Mouse (Mus musculus) C2C12 (cell line): ENCODE data around the gene Nobox. TPM values are rescaled to one million over a fixed set of nuclear protein-coding genes. Genes with fewer than 3 reads are reported as not detected.

Experiments used
- H3K27me3 ChIP-seq: one replicate; pipeline ENCODE4 v1.6.1; 2011; ENCODE audit not compliant: control insufficient read depth, insufficient read depth, insufficient read length
- H3K36me3 ChIP-seq: one replicate; pipeline ENCODE4 v1.6.1; 2011; ENCODE audit not compliant: control insufficient read depth, insufficient read depth
- H3K4me3 ChIP-seq: one replicate; pipeline ENCODE4 v1.5.1; 2011; ENCODE audit warnings: mild to moderate bottlenecking, control low read depth; ENCODE audit not compliant: poor library complexity, insufficient read depth, severe bottlenecking
- H3K79me2 ChIP-seq: one replicate; pipeline ENCODE4 v1.6.1; 2011; ENCODE audit not compliant: control insufficient read depth, insufficient read depth
- H3K79me3 ChIP-seq: one replicate; pipeline ENCODE4 v1.6.1; 2011; ENCODE audit warnings: low read depth, control low read depth
- H3ac ChIP-seq: one replicate; pipeline ENCODE3; 2011; ENCODE audit warnings: low read depth; ENCODE audit not compliant: control insufficient read depth, insufficient read length
- CEBPB ChIP-seq: IDR thresholded peaks from one replicate; pipeline ENCODE4 v1.6.1; 2011; ENCODE audit warnings: low read depth, mild to moderate bottlenecking, control low read depth, moderate library complexity
- CTCF ChIP-seq: IDR thresholded peaks from one replicate; pipeline ENCODE4 v1.5.1; 2011; ENCODE audit not compliant: control insufficient read depth, insufficient read depth, insufficient read length
- FOSL1 ChIP-seq: IDR thresholded peaks from one replicate; pipeline ENCODE4 v1.8.0; 2011; ENCODE audit warnings: mild to moderate bottlenecking, low read length; ENCODE audit not compliant: poor library complexity, insufficient read depth, severe bottlenecking
- MAX ChIP-seq: IDR thresholded peaks from one replicate; pipeline ENCODE4 v1.6.1; 2011; ENCODE audit warnings: mild to moderate bottlenecking, control low read depth
- MYOD1 ChIP-seq: IDR thresholded peaks from one replicate; pipeline ENCODE4 v1.6.1; 2011; ENCODE audit warnings: low read depth; ENCODE audit not compliant: control insufficient read depth, insufficient read length
- MYOG ChIP-seq: IDR thresholded peaks from one replicate; pipeline ENCODE4 v1.6.1; 2011; ENCODE audit not compliant: control insufficient read depth, insufficient read length; ENCODE audit errors: extremely low read depth
- USF1 ChIP-seq: IDR thresholded peaks from one replicate; pipeline ENCODE4 v1.6.1; 2011; ENCODE audit warnings: low read depth, mild to moderate bottlenecking, control low read depth, moderate library complexity
- polyA plus RNA-seq: library from polyadenylated mRNA; unstranded; fragments of >200 nt; fragmentation: generic; extraction: Trizol; gene quantifications from one replicate; pipeline ENCODE4 v1.2.1, GENCODE M21; 2012; ENCODE audit warnings: missing spikeins

The Nobox gene
- polyA plus RNA-seq, 1 experiment, result not detected

DNA sequence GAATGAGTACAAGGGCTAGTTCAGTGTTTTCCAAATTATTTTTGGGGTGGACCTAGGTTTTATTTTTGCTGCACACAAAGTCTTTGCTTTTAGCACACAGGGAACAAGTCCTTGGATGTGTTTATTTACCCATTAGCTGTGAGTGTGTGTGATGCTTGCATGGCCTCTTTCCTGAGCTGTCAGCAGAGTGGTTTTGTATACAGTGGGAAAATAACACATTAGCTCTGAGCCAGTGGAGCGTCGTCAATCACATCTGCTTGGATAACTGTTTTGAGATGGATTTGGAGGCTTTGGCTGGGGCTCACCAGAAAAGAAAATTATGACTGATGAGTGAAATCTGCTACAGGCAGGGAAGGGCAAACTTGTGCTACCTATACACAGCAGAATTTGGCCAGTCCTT is 33.0 kb upstream of the Nobox start:
- no peak for TF ChIP-seq MYOD1
- TF ChIP-seq USF1, result no peak
- TF ChIP-seq MAX, result no peak
- no peak for TF ChIP-seq MYOG
- TF ChIP-seq CTCF, result no peak
- no peak for TF ChIP-seq CEBPB
- TF ChIP-seq FOSL1, result no peak
- Histone ChIP-seq H3K79me3 (no peaks in the 10 kb centered on the region), H3K4me3 (no peak overlapping the region), H3K36me3 (no peaks in the 10 kb centered on the region), H3ac (no peak overlapping the region), H3K79me2 (no peaks in the 10 kb centered on the region), H3K27me3 (no peaks in the 10 kb centered on the region)

DNA sequence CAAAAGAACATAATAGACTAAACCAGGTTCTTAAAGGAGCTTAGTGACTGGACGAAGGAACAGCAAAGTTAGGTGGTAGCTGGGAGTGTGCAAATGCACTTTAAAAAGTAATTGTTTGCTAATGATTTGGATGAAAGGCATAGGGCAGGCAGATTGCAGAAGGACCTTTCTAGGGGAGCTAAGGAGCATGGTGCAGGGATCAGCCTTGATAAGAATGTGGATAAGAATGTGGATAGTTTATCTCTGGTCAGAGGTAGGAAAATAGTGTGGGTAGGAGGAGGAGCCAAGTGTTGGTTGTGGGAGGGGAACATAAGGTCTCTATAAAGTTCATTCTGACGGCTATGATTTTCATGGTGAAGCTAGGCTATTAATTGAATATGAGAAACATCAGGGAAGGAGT is 29.4 kb upstream of the Nobox start:
- no peak for TF ChIP-seq FOSL1
- TF ChIP-seq USF1, result no peak
- no peak for TF ChIP-seq CEBPB
- no peak for TF ChIP-seq CTCF
- no peak for TF ChIP-seq MAX
- TF ChIP-seq MYOG, result no peak
- TF ChIP-seq MYOD1, result no peak
- Histone ChIP-seq H3K79me2 (no peaks in the 10 kb centered on the region), H3K79me3 (no peaks in the 10 kb centered on the region), H3K4me3 (no peak overlapping the region), H3K36me3 (no peaks in the 10 kb centered on the region), H3ac (no peak overlapping the region), H3K27me3 (no peaks in the 10 kb centered on the region)

- H3K36me3 ChIP-seq, result no peaks in the 10 kb centered on the region
These were observed 28.2 kb upstream of the Nobox start for GRCm38 (mm10) chr6:43337491-43337961.

GRCm38 (mm10) chr6:43335619-43336234 is 26.4 kb upstream of the Nobox start:
- TF ChIP-seq MAX (no peak), CTCF (no peak), MYOG (no peak), USF1 (no peak), MYOD1 (no peak), FOSL1 (no peak), CEBPB (no peak)
- Histone ChIP-seq H3ac (no peak overlapping the region), H3K79me3 (no peaks in the 10 kb centered on the region), H3K4me3 (no peak overlapping the region), H3K79me2 (no peaks in the 10 kb centered on the region), H3K36me3 (no peaks in the 10 kb centered on the region), H3K27me3 (no peaks in the 10 kb centered on the region)

More at GRCm38 (mm10) chr6:43337491-43337961, 28.2 kb upstream of the Nobox start:
- TF ChIP-seq MYOG, result no peak
- no peak for TF ChIP-seq MYOD1
- H3K27me3 ChIP-seq, result no peaks in the 10 kb centered on the region
- H3K79me3 ChIP-seq, result no peaks in the 10 kb centered on the region
- H3K79me2 ChIP-seq, result no peaks in the 10 kb centered on the region
- H3K4me3 ChIP-seq, result no peak overlapping the region
- H3ac ChIP-seq, result no peak overlapping the region

DNA sequence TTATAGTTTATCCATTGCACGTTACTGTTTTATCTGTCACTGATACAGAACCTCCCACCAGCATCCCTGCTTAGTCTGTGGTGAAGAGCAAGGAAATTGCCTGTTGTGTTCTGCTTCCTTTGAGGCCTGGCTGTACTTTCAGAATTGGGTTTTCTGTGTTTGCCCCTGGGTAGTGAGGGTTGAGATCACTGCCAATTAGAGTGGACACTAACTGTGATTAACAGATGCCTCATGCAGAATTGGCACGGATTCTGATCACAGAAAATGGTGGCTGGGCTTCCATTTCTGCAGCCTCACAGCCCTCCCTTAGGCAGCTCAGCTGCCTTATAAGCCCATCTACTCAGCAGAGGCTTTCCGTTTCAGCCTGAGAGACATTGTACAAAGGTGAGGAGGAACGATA is 24.1 kb upstream of the Nobox start:
- Histone ChIP-seq H3K27me3 (no peaks in the 10 kb centered on the region), H3K79me2 (no peaks in the 10 kb centered on the region), H3K4me3 (no peak overlapping the region), H3ac (no peak overlapping the region), H3K36me3 (no peaks in the 10 kb centered on the region), H3K79me3 (no peaks in the 10 kb centered on the region)
- TF ChIP-seq CTCF (no peak), MAX (no peak), USF1 (no peak), MYOG (no peak), FOSL1 (no peak), CEBPB (no peak), MYOD1 (no peak)

DNA sequence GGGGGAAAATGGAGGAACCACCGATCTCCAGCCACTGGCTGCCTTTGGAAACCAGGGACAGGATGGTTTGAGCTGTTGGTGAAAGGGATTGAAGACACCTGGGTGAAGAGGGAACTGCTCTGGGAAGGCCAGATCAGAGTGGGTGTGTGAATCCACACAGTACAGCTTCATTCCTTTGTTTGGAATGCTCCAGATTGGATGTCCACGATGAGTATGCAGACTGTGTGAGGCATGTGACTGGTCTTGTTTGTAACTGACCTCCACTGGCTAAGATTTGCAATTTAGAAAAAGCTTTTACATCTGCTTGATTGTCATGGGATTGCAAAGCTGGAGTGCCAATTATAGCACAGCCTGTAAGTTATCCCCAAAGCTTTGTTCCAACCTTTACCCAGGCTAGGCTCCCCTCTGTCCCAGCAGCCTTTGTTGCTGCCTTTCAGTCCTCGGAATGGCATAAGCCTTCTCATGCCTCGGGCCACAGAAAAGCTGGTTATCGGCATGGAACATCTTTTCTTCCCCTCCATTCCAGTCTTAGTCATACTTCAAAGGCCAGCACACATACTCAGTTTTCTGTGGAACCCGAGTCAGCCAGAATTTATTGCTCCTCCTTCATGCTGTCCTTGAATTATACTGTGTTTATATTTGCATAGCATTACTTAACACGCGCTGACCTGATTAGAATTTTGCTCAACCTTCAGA is 3.8 kb upstream of the Nobox start:
- no peaks in the 10 kb centered on the region for H3K79me3 ChIP-seq
- H3K4me3 ChIP-seq, result no peak overlapping the region
- H3K79me2 ChIP-seq, result no peaks in the 10 kb centered on the region
- no peaks in the 10 kb centered on the region for H3K36me3 ChIP-seq
- no peak overlapping the region for H3ac ChIP-seq
- TF ChIP-seq MYOD1 (no peak), CEBPB (no peak), USF1 (no peak), MAX (no peak), FOSL1 (no peak), MYOG (no peak), CTCF (no peak)
- H3K27me3 ChIP-seq, result no peaks in the 10 kb centered on the region
